Mouse (Mus musculus): ENCODE data around the gene Trappc5.
A peak's percentile ranks its signal among the peaks of the same experiment; 100 is the strongest.

Gene Trappc5

DNA sequence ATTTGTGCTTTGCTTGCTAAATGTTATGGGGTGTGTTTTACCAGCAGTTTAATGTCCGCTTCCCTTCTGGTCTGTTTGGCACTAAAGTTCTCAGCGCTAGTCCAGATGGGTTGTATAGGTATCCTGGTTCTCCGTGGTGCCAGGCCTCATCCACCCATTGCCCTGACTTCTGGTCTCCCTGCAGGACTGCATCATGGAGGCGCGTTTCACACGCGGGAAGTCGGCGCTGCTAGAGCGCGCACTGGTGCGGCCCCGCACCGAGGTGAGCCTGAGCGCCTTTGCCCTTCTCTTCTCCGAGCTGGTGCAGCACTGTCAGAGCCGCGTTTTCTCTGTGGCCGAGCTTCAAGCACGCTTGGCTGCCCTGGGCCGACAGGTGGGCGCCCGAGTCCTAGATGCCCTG is 2.7 kb downstream of the Trappc5 start:
- DNase-seq = no peak

DNA sequence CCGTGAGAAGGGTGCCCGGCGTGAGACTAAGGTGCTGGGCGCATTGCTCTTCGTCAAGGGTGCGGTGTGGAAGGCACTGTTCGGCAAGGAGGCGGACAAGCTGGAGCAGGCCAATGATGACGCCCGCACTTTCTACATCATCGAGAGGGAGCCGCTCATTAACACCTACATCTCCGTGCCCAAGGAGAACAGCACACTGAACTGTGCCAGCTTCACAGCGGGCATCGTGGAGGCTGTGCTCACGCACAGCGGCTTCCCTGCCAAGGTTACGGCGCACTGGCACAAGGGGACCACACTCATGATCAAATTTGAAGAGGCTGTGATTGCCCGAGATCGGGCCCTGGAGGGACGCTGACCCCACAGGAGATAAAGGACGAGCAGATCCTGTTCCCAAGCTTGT is 3.1 kb downstream of the Trappc5 start:
- no peak for DNase-seq

GRCm38 (mm10) chr8:3679656-3680055 is 3.6 kb downstream of the Trappc5 start:
- no peak for DNase-seq

DNA sequence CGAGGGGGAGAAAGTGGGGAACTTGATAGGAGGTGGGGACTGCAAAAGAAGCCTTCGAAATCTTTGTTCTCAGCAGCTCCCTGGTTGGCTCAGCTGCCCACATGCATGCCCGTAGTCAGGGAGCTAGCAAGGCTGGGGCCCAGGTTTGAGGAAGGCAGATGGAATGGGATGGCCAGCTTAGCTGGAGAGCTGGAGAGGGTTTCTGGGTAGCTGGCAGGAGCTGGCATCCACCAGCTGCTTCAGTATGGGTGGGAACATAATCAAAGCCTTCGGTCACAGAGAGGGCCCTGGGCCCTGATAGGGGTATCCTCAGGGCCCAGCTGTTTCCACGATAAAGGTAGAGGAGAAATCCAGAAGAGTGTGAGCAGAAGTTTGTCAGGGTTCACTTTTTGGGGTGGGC is 6.3 kb downstream of the Trappc5 start:
- DNase-seq = no peak

GRCm38 (mm10) chr8:3683408-3684176 is 7.5 kb downstream of the Trappc5 start:
- peak; percentile 76 for DNase-seq

GRCm38 (mm10) chr8:3684530-3684929 is 8.4 kb downstream of the Trappc5 start:
- no peak for DNase-seq

GRCm38 (mm10) chr8:3685422-3685821 is 9.3 kb downstream of the Trappc5 start:
- DNase-seq = no peak

GRCm38 (mm10) chr8:3687537-3687936 is 11.4 kb downstream of the Trappc5 start:
- no peak for DNase-seq

- DNase-seq = no peak
These were observed 14.7 kb downstream of the Trappc5 start for GRCm38 (mm10) chr8:3690774-3691173.

GRCm38 (mm10) chr8:3694121-3694520 is 18.0 kb downstream of the Trappc5 start, which contains the start of gene Fcer2a:
Fcer2a (minus strand) TSS chr8:3694175.
- no peak for DNase-seq

DNA sequence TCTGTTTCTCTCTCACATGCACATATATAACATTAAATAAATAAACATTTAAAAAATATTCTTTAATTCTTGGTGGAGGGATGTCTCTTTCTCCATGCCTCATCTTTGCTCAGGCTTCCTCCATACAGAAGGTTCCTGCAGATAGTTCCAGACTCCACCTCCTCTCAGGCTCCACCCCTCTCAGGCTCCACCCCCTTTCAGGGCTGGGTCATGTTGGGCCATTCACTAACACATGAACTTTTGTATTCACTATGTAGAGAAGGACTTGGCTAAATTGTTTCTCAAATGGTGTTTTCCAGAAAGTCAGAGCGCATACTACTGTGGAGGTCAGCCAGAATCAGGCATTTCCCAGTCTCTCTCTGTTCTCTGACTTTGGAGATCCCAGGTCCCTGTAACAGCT is 25.4 kb downstream of the Trappc5 start:
- DNase-seq = no peak

GRCm38 (mm10) chr8:3705711-3706110 is 29.6 kb downstream of the Trappc5 start:
- DNase-seq = no peak

DNA sequence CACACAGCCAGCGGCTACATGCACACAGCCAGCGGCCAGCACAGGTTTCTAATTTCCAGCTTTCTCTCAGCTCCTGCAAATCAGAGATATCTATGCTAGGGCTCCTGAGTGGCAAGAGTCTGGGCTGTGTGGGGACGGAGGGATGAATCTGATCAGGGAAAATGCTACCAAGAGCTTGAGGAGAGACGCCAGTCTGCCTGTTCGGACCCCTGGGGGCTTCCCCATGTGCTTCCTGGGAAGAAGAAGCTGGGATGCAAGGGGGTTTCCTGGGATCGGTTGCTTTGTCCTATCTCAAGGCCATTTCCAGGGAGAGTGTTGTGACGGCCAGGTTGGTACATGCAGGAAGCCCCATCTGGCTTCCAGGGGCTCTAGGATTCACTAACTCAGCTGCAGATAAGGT is 31.5 kb downstream of the Trappc5 start:
- no peak for DNase-seq

DNA sequence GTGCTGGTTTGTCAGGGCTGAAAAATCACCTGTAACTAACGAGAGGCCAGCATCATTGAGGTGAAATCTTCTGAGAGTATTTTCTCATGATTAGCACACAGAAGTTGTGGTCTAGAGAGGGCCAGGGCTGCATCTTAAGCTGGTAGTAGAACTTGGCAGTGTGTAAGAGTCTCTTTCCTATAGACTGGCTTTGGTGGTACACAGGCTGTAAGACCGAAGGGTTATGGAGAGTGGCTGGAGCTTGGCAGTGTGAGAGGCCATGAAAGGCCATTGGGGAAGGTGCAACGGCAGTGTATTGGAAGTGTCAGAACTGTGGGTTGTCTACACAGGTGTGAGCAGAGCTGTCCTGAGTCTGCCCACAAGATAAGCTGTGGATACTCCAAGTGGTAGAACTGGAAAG is 34.2 kb downstream of the Trappc5 start:
- no peak for DNase-seq

DNA sequence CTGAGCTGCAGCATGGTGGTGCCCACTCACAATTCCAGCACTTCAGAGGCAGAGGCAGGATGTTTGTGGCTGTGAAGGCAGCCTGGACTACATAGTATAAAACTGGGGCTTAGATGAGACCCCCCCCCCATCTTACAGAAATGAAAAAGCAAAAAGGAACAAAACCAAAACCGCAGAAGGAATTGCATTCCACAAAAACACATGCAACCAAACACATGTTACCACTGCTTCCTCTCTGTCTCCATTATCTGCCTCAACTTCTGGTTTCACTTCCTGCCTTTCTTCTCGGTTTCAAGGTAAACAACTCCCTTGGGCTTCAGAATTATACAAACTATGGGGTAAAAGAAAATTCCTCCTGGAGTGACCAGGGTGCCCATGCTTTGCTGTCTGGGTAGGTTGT is 35.5 kb downstream of the Trappc5 start:
- no peak for DNase-seq

- DNase-seq = no peak
These were observed 41.3 kb downstream of the Trappc5 start for GRCm38 (mm10) chr8:3717321-3717954.

DNA sequence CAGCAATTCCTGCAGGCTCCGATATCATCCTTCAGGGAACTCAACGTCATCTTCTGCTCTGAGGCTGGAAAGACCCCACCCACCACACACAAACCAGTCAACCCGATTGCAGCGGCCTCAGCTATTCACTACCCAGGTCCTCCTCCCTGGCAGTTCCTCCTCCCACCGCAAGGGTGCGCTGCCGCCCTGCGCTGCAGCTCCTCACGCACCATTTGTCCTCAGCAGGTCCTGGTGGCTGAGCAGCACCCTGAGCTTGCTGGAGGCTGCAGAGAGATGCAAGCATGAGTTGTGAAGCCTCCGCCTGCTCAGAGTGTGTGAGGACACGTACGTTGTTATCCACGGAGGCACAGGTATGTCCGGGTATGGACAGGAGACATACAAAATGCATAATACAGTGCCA is 42.5 kb downstream of the Trappc5 start:
- peak; percentile 30 for DNase-seq

- no peak for DNase-seq
These were observed 44.5 kb downstream of the Trappc5 start, which contains the start of gene Clec4g for GRCm38 (mm10) chr8:3720551-3720950. Clec4g (minus strand) TSS chr8:3720651.

- DNase-seq = no peak
These were observed 44.9 kb downstream of the Trappc5 start for GRCm38 (mm10) chr8:3721041-3721440.
